Mouse (Mus musculus): ENCODE measurements around the gene Map2k6.
A peak's percentile ranks its signal among the peaks of the same experiment; 100 is the strongest.

Gene Map2k6

DNA sequence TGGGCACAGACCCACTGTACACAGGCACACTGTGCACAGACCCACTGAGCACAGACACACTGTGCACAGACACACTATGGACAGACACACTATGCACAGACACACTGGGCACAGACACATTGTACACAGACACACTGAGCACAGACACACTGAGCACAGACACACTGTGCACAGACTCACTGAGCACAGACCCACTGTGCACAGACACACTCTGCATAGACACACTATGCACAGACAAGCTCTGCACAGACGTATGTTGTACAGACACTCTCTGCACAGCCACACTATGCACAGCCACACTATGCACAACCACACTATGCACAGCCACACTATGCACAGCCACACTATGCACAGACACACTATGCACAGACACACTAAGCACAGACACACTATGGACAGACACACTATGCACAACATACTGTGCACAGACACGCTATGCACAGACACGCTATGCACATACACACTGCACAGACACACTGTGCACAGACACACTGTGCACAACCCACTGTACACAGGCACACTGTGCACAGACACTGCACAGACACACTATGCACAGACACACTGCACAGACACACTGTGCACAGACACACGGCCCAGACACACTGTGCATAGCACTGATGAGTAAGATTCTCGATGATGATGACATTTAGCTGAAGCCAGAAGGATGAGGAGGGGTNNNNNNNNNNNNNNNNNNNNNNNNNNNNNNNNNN lies 54.7 kb downstream of the Map2k6 start:
- DNase-seq: no peak

DNA sequence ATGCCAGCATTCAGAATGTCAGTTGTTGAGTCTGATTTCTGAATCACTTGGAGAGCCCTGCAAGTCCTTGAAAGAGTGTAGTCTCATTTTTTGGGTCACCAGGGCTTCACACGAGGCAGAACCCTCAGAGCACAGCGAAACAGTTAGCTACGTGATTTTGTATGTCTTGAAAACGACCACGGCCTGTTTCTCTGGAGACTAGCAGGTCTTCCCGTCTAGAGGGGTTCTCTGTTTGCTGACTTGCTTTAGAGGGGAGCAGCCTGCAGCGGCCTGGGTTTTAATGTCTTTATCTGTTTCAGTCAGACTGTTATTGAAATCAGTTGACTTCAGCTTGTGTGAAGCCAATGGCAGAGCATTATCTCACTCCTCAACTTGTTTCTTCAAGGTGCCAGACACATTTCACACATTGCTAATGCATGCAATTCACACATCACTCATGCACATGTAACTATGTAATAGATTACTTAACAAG lies 58.6 kb downstream of the Map2k6 start:
- DNase-seq: no peak

DNA sequence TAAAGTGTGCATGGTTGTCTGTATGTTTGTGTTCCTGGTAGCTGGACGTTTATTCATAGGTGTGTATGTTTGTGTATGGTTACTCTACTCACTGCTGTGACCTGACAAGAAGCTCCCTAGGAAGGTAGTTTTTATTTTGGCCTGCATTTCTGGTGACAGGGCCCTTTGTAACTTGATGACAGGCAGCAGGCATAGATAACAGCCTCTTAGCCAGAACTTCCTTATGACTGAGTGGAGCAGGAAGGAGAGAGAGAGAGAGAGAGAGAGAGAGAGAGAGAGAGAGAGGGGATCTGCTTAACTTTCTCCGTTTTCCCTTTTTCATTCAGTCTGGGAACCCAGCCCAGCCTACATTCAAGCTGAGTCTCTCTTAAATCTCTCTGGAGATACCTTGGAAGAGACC lies 61.6 kb downstream of the Map2k6 start:
- DNase-seq: no peak

DNA sequence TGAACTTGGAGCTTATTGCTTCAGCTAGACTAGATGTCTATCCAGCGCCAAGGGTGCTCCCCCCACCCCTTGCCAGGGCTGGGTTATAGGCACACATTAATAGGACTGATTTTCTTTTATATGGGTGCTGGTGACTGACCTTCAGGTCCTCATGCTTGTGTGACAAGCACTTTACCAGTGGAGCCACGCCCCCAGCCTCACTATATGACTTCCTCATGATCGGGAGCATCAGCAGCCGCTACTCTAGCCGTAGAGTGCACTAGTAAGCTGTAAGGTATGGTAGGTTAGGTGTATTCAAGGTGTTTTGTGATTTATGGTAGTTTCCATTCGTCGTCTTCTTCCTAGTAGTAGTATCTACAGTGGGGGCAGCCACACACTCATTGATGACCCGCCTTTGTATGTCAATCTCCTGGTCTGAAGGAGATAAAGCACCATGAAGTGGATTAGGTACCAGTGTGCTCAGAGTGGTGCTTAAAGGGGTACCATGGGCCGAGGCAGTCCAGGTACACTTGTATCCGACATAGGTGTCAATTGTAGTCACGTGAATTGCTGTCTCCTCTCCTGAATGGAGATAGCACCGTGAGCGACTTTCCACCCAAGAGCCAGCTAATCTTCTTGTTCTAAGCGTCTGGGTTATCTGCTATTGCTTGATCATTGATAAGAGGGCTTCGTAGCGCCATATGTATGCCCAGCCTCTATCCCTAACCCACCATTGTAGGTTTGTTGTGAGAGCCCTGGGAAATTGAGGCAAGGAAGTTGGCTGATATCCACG lies 62.8 kb downstream of the Map2k6 start:
- no peak for DNase-seq

DNA sequence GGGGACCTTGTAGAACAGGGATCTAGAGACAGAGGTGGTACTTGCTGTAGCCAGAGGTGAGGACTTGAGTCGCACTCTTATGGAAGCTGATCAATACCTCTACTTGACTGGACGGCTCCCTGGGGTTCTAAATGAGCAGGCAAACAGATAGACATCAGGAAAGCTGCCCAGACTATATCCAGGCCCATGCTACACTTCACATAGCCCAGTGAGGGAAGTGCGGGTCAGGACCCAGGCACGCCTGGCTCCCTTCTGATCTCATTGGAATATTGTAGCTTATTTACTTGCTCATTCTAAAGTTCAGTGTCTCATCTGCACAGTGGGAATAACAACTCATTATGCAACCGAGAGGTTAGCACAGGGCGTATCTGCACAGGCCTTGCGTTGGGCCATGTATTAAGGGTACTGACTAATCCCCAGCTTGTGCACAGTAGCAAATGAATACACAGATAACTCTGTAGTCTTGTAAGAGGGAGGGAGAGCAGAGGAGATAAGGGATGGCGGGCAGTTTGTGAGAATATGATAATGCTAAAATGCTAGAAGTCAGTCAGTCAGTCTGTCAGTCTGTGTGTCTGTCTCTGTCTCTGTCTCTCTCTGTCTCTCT lies 64.2 kb downstream of the Map2k6 start:
- no peak for DNase-seq

DNA sequence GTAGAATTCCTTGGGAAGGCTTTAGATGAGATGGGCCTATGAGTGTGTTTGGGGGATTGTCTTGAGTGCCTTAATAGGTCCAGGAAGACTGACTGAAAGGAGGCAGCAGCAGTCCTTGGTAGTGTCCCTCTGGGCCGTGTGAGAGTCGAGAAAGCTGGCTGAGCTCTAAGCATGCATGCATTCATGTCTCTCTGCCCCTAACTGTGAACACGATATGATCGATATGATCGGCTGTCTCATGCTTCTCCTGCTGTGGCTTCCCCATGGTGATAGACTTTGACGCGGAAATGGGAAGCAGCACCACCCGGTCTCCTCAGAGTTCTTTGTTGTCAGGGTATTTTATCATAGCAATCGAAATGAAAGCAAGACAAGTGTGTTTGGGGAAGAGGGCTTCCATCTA lies 64.9 kb downstream of the Map2k6 start:
- DNase-seq: no peak

DNA sequence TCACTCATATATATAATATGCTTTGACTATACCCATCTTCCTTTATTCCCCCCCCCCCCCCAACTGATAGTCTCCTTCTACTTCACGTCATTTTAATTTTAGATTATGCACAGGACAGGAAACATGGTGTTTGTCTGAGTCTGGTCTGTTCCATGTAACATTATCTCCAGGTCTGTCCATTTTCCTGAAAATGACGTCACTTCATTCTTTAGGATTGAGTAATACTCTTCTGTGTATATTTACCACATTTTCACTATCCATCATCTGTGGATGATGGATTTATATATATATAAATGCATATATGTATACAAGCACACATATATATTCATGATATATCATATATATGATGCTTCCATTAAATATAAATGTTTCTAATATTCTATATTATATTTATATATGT lies 70.1 kb downstream of the Map2k6 start:
- no peak for DNase-seq

DNA sequence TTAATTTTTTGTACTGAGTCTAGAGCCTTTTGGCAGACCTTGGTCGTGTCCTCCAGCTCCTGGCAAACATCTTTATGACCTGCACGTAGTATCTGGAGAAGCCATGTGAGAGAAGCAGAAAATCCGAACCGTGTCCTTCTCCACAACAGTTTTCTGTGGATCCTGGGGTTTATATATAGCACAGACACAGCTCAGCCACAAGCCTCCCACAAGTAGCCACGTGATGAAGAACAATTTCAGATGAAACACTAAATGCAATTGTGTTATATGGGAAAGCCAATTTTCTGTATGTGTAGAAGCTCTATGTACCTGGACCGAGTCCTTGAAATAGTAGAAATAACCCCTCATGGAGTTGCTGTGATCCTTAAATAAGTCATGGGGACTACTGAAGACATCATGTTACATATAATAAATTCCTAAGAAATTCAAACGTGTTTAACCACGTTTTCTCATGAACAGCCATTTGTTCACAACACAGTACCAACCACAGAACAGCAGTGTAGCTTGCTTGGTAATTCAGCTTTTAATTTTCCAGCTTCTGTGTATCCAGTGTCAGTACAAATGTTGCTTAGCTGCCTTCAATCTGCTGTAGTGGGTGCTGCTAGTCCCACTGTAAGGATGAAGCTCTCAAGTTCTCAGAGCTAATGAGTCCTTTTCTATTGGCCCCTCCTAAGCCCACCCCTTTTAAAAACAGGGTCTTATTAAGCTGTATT lies 71.8 kb downstream of the Map2k6 start:
- no peak for DNase-seq

DNA sequence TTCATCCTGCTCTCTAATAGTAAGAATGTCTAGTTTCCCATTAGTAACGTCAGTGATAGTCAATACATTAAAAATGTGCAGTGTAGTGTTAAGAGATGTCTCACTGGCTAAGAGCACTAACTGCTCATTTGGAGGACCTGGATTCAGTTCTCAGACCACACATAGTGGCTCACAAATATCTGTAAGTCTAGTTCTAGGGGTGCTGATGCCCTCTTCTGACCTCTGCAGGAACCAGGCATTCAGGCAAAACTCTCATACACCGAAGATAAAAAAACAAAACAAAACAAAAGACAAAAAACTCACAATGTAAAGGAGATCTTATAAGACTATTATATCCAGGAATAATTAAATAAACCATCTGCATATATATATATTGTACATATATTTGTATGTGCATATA lies 72.4 kb downstream of the Map2k6 start:
- DNase-seq: no peak

DNA sequence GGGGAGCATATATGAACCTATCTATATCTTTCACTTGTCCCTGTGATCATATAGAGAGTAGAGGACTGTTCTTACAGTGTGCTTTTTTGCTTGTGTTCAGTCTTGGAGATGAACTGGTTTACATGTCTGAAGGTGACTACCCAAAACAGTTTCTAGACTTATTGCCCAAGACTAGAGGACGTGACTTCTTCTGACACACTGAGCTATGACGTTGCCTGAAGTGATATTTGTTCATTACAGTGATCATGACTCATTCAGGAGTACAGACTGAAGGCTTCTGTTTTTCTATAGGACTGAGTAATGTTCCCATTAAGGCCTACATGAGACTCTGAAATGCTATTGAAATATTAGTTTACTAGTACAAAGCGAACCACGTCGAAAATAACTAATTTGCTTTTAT lies 73.2 kb downstream of the Map2k6 start:
- DNase-seq: no peak

DNA sequence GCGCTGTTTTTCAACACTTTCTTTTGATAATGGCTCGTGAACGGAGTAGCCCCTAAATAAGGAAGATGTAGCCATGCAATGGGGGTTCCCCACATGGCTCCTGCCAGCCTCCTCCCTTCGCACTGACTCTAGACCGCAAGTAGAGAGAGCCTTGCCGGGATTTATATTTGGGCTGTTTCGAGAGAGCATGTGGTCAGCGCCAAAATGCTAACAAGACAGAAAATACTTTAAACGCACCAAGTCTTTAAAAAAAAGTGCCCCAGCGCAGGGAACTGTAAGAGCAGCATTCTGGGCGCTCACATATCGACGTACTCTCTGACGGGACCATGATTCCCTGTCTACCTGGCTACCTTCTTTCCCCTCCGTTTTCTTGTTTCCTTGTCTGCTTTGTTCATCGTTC lies 74.6 kb downstream of the Map2k6 start:
- DNase-seq: no peak

DNA sequence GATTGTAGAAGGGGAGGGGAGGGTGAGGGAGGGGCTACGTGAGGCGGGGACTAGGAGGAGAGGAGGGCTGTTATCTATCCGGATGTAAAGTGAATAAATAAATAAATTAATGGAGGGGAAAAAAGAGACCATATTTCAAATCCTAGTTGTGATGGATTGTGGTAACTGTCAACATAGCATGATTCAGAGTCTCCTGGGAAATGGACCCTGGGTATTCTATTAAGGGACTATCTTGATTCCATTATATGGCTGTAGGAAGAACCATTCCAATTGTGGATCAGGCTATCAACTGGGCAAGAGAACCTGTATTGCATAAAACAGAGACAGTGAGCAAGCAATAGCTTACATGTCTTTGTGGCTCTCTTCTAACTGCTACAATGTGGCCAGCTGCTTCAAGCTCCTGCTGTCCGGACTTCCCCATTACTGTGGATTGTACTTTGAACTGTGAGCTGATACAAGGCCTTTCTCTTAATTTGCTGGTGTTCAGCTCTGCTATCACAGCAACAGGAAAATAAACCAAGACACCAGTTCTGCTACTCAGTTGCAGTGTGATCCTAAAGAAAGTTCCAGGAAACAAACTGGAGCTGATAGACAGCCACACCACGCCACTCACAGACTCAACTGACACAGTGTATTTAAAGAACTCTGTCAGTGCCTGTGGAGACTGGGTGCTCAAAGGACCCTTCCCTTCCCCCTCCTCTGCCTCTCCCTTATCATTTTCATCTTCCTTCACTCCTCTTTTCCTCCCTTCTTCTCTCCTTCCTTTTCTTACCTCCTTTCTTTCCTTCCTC lies 77.6 kb downstream of the Map2k6 start:
- DNase-seq: no peak

DNA sequence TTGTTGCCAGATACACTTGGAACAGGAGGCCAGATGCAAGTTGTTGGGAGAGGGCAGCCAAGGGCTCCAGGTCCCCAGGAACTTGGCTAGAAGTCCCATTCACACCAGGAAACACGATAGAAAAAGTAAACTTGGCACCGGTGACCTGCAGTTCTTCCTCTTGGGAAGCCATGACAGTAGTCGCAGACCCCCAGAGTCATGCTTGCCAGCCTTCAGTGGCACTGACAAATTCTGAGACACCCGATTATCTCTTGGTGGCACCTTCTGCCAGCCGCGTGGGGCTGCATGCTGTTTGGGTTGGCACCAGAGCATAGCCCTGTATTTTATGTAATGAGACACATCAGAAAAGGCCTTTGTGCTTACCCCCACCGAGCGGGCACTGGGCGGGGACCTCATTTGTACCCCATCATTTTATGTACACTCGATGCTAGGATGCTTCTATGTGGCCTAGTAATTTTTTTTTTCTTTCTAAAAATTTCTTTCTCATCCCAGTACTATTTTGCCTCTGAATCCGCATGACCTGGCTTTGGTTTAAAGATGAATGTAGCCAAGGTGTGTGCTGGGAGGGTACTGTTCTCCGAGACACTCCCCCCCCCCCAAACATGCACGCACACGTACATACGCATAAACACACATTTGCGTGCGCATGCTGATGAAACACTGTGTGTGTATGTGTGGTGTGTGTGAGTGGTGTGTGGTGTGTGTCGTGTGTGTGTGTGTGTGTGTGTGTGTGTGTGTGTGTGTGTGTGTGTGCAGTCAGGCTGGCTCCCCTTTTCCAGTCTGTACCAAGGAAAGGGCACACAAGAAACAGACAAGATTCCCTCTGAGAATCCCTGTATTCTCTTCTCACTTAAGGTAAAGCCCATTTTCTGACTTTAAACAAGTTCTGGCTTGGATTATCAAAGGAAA lies 79.3 kb downstream of the Map2k6 start:
- peak; percentile 35 for DNase-seq

DNA sequence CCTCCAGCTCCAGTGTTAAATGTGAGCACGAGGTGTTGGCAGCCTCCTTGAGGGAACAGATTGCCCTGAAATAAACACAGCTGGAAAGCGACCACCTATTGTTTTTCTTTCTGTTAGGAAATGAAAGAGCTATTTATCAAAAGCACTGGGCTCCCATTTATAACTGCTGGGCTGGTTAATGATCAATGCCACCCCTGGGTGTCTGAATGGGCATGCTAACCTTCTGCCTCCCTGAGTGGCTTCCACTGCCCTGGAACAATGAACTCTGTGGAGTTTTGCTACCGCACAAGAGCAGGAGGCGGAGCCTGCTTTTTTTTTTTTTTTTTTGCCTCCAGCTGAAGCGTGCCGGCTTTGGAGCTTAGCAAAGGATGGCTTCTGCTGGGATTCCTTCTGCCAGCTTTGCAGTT lies 80.1 kb downstream of the Map2k6 start:
- DNase-seq: peak; percentile 95

DNA sequence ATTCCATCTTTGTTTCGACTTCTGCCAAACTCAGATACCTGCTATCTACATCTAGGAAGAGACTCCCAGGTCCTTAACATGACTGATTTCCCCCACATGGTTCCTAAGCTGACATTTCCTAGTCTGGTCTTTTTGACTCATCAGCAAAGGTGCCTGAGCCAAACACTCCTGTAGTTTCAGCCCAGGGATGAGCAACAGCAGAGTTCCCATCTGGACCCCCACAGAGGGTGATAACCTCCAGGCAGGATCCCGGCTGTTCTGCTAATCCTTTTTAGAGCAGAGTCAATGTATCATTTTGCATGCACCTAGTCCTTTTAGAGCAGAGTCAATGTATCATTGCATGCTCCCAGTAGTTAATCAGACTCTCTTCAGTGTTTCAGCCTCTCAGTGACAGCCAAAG lies 82.5 kb downstream of the Map2k6 start:
- no peak for DNase-seq

DNA sequence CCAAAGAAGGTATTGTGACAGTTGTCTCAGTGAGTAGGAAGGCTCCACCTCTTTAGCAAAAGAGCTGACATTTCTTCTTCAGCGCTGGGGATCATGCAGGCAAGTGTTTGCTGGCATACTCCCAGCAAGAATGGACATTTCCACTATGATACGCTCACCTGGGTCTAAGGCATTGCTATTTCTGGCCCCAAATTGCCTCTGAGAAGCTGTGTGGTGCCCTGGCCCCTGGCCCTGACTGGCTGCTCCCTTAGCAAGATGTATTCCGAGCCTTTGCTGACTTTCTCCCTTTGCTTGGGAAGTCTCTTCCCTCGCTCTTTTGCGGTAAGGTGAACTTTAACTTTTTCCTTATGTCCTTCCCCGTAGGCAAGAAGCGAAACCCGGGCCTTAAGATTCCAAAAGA lies 83.3 kb downstream of the Map2k6 start:
- DNase-seq: no peak

DNA sequence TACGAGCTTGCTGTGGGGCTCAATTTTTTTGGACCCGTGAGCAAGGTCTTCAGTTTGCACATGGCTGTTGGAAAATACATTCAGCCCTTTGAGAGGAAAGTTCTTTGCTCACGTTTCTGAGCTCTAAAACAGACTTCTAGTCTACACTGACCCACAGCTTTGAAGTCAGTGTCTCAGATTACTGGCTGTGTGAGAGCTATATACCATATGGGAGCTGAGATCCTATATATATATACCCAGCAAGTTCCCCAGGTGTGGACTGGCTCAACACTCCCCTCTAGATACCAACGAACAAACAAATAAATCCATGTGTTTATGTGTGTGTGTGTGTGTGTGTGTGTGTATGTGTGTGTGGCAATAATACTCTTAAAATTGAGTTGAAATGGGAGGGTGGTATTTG lies 83.7 kb downstream of the Map2k6 start:
- DNase-seq: no peak

DNA sequence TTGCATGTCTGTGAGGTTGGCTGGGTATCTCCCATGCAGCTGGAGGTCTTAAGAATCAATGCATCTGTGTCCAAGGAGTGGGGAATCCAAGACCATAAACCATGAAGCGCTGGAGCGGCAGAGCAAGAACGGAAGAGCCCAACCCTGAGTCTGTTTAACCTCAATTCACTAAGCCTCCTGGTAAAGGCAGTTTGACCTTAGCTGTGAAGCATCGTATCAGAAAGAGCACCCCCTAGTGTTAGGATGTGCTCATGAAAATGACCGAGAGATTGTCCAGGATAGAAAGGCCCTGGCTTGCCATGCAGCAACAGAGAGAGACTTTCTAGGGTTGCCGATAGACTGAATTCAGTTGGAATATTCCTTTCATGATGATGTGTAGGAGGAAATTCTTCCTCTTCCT lies 84.2 kb downstream of the Map2k6 start:
- peak; percentile 85 for DNase-seq

DNA sequence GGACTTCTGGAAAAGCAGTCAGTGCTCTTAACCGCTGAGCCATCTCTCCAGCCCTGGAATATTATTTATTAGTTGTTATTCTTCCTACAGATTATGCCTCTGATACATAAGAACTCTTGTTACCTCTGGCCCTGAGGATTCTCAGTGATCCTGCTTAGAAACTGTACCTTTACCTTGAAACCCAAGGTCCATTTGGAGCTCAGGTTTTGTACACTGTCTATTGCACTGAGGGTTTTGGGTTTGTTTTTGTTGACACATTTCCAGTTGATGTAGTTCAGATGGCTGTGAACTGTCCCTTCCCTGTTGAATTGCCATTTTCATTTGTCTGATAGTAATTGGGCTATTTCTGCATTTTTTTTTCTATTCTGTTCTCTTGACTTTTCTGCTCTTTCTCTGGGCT lies 85.5 kb downstream of the Map2k6 start:
- DNase-seq: no peak

DNA sequence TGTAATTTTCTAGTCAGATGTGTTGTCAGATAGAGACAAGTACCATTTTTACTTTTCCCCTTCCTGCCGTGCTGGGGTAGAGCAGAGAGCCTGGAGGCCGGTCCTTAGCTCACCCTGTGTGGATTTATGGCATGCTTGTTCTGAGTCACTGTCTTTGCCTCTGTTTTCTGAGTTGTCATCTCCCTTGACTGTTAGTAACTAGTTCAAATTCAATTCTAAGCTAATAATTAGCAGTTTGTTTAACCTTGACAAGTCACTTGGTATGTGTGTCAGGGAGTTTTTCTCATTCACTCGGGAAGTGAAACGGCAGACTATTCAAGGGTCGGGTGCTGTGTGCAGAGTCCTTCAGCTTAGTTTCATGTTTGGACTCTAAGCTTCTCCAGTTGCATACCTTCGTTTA lies 86.2 kb downstream of the Map2k6 start:
- DNase-seq: no peak

DNA sequence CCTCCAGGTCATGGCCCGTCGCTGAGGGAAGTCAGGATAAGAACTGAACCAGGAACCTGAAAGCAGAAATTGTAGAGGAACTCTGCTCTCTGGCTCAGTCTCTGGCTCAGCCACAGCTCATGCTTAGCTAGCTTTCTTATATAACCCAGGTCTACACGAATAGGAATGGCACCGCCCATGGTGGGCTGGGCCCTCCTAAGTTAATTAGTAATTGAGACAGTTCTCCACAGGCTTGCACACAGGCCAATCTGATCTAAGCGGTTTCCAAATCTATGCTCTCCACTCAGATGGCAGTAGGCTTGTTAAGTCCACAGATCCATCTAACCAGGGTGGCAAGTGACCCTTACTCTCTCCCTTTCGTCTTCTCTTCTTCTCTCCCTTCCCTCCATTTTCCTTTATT lies 88.9 kb downstream of the Map2k6 start:
- no peak for DNase-seq

DNA sequence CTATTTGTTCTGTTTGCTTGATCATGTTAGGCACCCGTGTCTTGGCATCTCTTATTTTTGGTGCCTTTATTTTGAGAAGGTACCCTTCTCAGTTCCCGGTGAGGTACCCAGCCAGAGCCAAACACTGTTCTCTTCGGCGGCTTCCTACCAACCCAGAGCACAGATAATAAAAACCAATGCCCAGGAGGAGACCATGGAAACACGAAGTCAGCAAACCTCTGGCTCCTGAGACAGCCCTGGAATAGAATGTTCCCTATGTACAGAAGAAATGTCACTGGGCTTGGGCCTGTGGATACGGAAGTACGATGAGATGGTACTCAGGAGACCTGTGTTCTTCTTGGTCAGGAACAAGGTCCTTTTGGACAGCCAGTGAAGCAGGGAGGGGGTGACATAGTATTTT lies 89.4 kb downstream of the Map2k6 start:
- no peak for DNase-seq

All from retina, postnatal 1 day (tissue).